Mouse (Mus musculus): Measurements from ENCODE around the gene Plcxd2.

Gene Plcxd2

GRCm38 (mm10) chr16:45986236-45986635 is 23.8 kb downstream of the Plcxd2 start:
- DNase-seq (ENCODE audit: low spot score in 2 of 2): no peak

DNA sequence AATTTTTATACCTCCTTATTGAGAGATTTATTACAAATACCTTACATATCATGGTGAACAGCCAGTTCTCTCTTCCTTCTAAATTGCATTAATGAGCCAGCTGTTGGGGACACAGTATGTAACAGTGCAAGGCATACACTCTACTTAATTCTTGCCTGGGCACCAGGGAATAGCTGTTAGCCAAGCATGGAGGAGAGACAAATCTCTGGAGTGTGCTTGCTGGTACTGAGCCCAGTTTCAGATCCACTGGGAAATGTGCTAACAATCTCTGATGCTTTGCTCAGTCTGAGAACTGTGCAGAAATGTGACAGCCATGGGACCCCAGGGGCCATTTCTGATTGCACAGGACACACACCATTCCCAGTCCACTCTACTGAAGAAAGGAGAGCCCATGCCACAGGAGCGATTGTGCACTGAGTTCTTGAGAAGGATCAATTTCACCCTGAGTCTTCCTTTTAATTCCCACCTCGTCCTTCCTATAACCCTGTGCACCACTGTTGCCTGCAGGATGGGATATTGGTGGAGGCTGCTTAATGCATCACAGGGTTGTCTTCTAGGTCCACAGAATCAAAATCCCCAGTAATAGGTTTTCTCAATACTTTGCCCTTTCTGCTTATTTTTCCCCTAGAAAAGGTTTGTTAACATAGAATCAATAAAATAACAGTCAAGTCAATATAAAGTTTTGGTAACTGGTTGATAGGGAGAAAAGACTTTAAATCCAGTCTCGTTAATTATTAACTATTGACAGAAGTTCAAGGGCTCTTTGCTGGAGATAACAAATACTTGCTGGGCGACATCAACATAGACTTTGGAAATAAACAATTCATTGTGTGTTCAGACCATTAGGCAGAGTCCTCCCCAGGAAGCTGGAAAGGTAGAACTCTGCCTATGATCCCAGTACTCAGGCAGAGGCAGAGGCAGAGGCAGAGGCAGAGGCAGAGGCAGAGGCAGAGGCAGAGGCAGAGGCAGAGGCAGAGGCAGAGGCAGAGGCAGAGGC is 25.1 kb downstream of the Plcxd2 start:
- no peak for DNase-seq (ENCODE audit: low spot score in 2 of 2)

DNA sequence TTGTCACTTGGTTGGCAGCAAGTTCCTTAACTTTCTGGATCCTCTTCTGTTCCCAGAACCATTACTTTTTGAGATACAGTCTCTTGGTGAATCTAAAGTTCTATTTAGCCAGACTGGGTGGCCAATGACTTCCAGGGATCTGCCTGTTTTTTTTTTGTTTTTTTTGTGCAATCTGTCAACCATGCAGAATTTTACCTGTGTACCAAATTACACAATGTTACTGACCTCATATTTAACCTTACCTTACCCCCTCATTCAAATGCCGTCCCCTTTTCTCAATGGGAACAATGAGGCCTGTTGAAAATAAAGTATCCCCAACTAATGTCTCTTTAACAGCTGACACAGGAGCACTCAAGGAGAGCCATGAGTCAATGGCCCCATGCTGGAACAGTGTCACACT is 33.8 kb downstream of the Plcxd2 start:
- DNase-seq (ENCODE audit: low spot score in 2 of 2): no peak

- no peak for DNase-seq (ENCODE audit: low spot score in 2 of 2)
Measured at GRCm38 (mm10) chr16:45973959-45974686, 35.9 kb downstream of the Plcxd2 start.

GRCm38 (mm10) chr16:45970187-45970586 is 39.8 kb downstream of the Plcxd2 start:
- no peak for DNase-seq (ENCODE audit: low spot score in 2 of 2)

DNA sequence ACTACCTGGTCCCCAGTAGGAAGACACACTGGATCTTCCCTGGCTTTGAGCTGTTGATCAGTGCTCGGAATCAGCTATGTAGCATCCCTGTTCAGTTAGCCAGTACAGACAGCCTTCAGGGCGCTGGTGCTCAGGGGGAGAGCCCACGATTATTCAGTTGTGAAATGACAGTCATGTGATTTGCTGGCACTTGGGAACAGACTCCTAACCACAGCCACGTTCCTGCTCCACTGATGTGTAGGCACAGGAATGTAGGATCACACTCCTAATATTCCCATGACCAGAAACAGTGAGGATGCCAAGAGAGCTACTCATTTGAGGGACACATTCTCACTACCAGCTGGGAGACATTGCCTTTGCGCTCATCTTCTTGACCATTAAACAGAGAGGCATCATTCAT is 41.3 kb downstream of the Plcxd2 start:
- no peak for DNase-seq (ENCODE audit: low spot score in 2 of 2)

GRCm38 (mm10) chr16:45967471-45967870 is 42.5 kb downstream of the Plcxd2 start:
- peak; percentile 29 to 79 for DNase-seq (ENCODE audit: low spot score in 2 of 2)

GRCm38 (mm10) chr16:45966604-45967003 is 43.4 kb downstream of the Plcxd2 start:
- no peak for DNase-seq (ENCODE audit: low spot score in 2 of 2)

GRCm38 (mm10) chr16:45964777-45965176 is 45.2 kb downstream of the Plcxd2 start:
- no peak for DNase-seq (ENCODE audit: low spot score in 2 of 2)

DNA sequence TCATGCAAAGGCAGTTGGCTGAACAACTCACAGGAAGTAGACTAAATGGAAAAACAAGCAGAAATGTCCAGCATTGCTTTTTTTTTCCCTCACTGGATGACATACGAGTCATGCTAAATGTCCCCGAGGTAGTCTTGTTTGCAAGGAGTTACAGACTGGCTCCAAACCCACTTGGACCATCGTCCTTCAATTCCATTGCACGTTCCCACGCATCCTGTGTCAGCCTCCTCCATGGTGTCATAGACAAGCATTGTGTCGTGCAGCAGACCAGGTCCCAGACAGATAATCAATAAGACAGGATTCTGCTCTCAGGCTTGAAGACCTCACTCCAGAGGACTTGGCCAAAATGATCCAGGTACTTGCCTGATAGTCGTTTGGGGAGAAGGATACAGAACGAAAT is 46.2 kb downstream of the Plcxd2 start:
- DNase-seq (ENCODE audit: low spot score in 2 of 2): no peak

GRCm38 (mm10) chr16:45963088-45963487 is 46.9 kb downstream of the Plcxd2 start:
- DNase-seq (ENCODE audit: low spot score in 2 of 2): no peak

GRCm38 (mm10) chr16:45960978-45961377 is 49.0 kb downstream of the Plcxd2 start:
- DNase-seq (ENCODE audit: low spot score in 2 of 2): no peak

DNA sequence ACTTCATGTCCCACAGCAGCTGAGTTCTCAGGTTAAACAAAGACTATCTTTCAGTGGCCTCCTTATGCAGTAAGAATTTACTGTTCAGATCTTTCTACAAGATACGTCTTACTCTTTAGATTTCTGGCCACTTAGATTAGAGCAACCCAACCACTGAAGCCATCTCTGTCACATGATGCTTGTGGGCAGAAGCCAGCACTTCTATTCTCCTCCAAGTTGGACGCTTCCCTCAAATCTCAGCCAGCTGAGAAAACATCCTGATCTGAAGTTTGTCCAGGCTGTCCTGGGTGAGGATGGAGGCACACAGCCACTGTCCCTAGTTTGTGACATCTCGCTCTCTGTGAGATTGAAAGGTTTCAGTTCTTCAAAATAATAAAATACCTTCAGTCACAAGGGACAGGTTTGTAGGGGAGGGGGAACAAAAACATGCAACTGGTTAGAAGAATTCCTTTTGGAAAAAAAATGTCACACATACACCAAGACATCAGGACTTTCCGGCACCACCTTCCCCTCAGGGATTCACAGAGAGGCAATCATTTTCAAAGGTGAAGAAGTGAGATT is 53.5 kb downstream of the Plcxd2 start:
- no peak for DNase-seq (ENCODE audit: low spot score in 2 of 2)

DNA sequence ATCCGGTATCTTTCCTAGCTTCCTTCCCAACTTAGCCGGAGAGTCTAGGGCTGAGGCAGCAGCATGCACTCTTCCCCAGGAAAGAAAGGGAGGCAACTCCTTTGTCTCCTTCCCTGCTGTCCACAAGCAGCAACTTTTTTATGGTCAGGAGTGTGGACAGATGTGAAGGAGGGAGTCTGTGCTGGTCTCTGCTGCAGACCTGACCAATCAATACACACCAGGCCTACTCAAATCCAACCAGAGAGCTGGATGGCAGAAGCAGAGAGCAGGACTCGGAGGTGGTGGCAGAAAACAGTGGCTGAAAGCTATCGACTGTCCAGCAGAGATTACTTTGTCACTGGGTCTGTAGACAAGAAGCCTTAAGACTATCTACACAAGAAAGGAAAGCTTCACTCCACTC is 56.6 kb downstream of the Plcxd2 start, which contains the start of gene Phldb2:
TSS of gene Phldb2 (minus strand) at position 205 of the 400 bp plus-strand sequence.
- no peak for DNase-seq (ENCODE audit: low spot score in 2 of 2)

- DNase-seq (ENCODE audit: low spot score in 2 of 2): no peak
Measured at GRCm38 (mm10) chr16:45952501-45952900, 57.5 kb downstream of the Plcxd2 start.

GRCm38 (mm10) chr16:45952035-45952434 is 58.0 kb downstream of the Plcxd2 start:
- DNase-seq (ENCODE audit: low spot score in 2 of 2): no peak

- DNase-seq (ENCODE audit: low spot score in 2 of 2): no peak
Measured at GRCm38 (mm10) chr16:45946335-45946734, 63.7 kb downstream of the Plcxd2 start.

DNA sequence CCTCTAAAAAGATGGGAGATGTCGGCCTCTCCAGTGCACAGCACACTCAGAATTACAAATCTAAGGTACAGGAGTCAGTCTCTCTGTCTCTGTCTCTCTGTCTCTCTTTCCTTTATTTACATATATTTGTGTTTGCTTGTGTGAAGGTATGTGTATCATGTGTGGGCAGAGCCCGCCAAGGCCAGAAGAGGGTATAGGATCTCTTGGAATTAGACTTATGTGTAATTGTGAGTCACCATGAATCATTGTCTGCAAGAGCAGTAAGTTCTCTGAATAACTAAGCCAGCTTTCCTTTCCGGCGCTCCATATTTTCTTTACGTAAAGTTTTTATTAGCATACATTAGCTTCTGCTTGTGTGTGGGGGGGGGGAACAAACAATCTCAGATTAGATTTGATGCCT is 64.4 kb downstream of the Plcxd2 start:
- no peak for DNase-seq (ENCODE audit: low spot score in 2 of 2)

DNA sequence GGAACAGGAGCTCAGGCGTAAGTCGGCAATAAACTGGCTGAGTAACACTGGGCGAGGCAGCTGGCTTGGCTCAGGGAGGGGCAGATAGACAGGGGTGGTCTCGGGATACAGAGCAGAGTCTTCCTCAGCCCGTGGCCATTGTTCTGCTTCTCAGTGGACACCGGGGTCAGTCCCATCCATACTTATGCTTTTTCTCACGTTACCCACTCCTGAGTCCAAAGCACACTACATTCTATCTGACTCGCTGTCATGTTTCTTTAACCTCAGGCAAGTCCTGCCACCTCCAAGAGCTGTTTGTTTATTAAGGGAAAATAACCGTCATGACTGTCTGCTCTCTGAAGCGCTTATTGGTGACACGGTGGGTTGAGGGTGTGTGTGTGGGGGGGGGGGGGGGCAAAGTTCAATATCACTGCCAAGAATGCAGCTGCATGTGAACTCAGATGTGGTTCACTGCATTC is 64.8 kb downstream of the Plcxd2 start:
- no peak for DNase-seq (ENCODE audit: low spot score in 2 of 2)

DNA sequence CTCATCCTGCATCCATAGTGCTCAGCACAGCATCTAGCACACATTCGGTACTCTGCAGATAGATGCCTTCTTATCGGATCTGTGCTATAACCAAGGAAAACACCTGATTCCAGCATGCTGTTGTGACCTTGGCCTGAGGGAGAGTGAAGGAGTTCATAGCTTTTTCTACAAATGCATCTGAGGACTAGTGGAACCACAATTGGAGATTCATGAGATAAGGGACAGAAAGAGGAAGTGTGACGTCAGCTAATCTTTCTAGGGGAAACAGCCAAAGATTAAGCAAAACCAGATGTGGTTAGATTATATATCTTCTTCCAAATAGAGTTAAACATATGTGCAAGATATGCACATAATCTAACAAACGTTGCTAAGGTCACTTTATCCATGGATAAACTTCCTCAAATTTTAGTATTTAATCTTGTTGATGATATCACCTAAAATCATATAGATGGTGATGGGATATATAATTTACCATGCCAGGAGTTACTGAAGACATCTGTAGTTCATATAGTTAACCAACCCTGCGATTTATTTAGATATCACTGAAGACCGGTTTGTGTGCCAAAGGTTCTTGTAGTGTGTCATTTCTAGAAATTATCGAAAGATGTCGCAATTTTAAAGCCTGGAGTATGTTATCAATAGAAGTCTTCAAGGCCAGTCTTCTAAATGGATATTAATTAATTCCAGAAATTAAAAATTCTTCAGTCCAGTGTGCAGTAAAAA is 67.7 kb downstream of the Plcxd2 start:
- no peak for DNase-seq (ENCODE audit: low spot score in 2 of 2)

DNA sequence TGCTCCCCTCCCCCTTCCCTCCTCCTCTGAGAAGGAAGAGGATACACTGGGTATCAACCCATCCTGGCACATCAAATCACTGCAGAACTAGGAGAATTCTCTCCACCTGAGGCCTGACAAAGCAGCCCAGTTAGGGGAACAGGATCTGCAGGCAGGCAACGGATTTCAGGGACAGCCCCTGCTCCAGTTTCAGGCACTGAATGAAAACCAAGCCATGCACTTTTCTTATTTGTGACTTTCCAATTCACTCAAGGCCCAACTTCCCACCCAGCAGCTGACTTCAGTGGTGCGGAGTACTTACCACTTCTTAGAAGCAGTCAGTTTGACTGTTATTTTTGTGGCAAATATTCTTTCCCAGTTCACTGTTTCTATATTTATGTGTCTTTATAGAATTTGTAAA is 69.3 kb downstream of the Plcxd2 start:
- DNase-seq (ENCODE audit: low spot score in 2 of 2): no peak

- DNase-seq (ENCODE audit: low spot score in 2 of 2): no peak
Measured at GRCm38 (mm10) chr16:45939436-45939835, 70.6 kb downstream of the Plcxd2 start.

Measured in spleen, postnatal 4 days (tissue).